ENCODE assay signal across 9 mouse cellular contexts in genomic region chr10:61275669-61276110, GRCm38 (mm10). TPM values are rescaled to one million over a fixed set of nuclear protein-coding genes. Genes with fewer than 3 reads are reported as not detected.
DNase-seq lines count a peak whose midpoint lies in the region; ATAC-seq and TF ChIP-seq lines count a peak whose summit lies in the region.
"Had no signal": no experiment of that assay in that cellular context is flagged by ENCODE, and none has a peak within 500 bp of the region (broad histone marks: within the 10 kb centered on the region; RNA-seq: fewer than 3 reads in every experiment).

No protein-coding gene starts in this region.

- no peak overlapping the region for H3K4me3 ChIP-seq in gastrocnemius, adult 2 months
- no peak overlapping the region for H3K4me3 ChIP-seq in MEL (ENCODE audit: control insufficient read depth in 1 of 2, insufficient read depth in 1 of 2, low read depth in 2 of 2, low read length in 2 of 2)
- H3K4me3 ChIP-seq in embryonic facial prominence, embryonic 11.5 days (ENCODE audit: low read depth, low read length): no peak overlapping the region
- H3K4me3 ChIP-seq in hindbrain, postnatal 0 days (ENCODE audit: low read length): no peak overlapping the region
- H3K4me3 ChIP-seq in lung, embryonic 14.5 days (ENCODE audit: low read depth, low read length): no peak overlapping the region

- TF ChIP-seq POLR2A in MEL (IDR thresholded peaks at IDR 0.05; ENCODE audit: control insufficient read depth in 1 of 2, insufficient read depth in 1 of 2, low read depth in 1 of 2, low read length in 2 of 2, poor library complexity in 1 of 2): no peak

- H3K79me2 ChIP-seq in MEL (ENCODE audit: control insufficient read depth, insufficient read depth, low read length, poor library complexity): no peaks in the 10 kb centered on the region

- no peak overlapping the region for H3K9ac ChIP-seq in MEL (ENCODE audit: control insufficient read depth, low read depth, low read length, poor library complexity, severe bottlenecking)
- no peak overlapping the region; the same call in 1 of the 2 replicates for H3K9ac ChIP-seq in embryonic facial prominence, embryonic 11.5 days (replicated peaks; ENCODE audit: low read length)
- no peak overlapping the region for H3K9ac ChIP-seq in hindbrain, postnatal 0 days (replicated peaks; ENCODE audit: low read length)
- no peak overlapping the region for H3K9ac ChIP-seq in lung, embryonic 14.5 days

- peaks cover 0 to 2% of the 10 kb centered on the region in 2 experiments; a peak in 2 of 4 replicates for H3K27me3 ChIP-seq in MEL (ENCODE audit: control insufficient read depth in 1 of 2, insufficient read depth in 2 of 2, low read length in 2 of 2)
- H3K27me3 ChIP-seq in embryonic facial prominence, embryonic 11.5 days (ENCODE audit: control insufficient read depth, insufficient read depth, low read length): no peaks in the 10 kb centered on the region; the same call in 1 of the 2 replicates
- H3K27me3 ChIP-seq in hindbrain, postnatal 0 days (ENCODE audit: insufficient read depth, low read length): no peaks in the 10 kb centered on the region
- no peaks in the 10 kb centered on the region for H3K27me3 ChIP-seq in lung, embryonic 14.5 days (ENCODE audit: insufficient read depth, low read length)

- H3K4me1 ChIP-seq in MEL (ENCODE audit: control insufficient read depth in 1 of 2, insufficient read depth in 2 of 2, low read length in 2 of 2): no peaks in the 10 kb centered on the region
- no peaks in the 10 kb centered on the region; the same call in 1 of the 2 replicates for H3K4me1 ChIP-seq in embryonic facial prominence, embryonic 11.5 days (ENCODE audit: control insufficient read depth, insufficient read depth, low read length)
- H3K4me1 ChIP-seq in hindbrain, postnatal 0 days (ENCODE audit: insufficient read depth, low read length): peaks cover 10% of the 10 kb centered on the region; the same call in 1 of the 2 replicates
- no peaks in the 10 kb centered on the region for H3K4me1 ChIP-seq in lung, embryonic 14.5 days (ENCODE audit: insufficient read depth)

- DNase-seq in gastrocnemius, adult 2 months: no peak
- no peak for DNase-seq in gastrocnemius, postnatal 36 days
- peak; percentile 28 for DNase-seq in MEL (ENCODE audit: low read depth, low spot score)
- peak; percentile 78 for DNase-seq in embryonic facial prominence, embryonic 11.5 days (ENCODE audit: low spot score)
- DNase-seq in hindbrain, postnatal 0 days (ENCODE audit: low spot score): peak; percentile 75
- DNase-seq in lung, embryonic 14.5 days: peak; percentile 83
- peak; percentile 83 for DNase-seq in retina, embryonic 14.5 days (ENCODE audit: low spot score)
- no peak for DNase-seq in left cerebral cortex, postnatal 10 days (ENCODE audit: extremely low spot score in 1 of 2, low spot score in 2 of 2)

- H3K27ac ChIP-seq in gastrocnemius, adult 2 months: no peak overlapping the region
- H3K27ac ChIP-seq in MEL (ENCODE audit: control insufficient read depth, low read depth, low read length): no peak overlapping the region
- no peak overlapping the region for H3K27ac ChIP-seq in embryonic facial prominence, embryonic 11.5 days (replicated peaks; ENCODE audit: low read depth, low read length)
- no peak overlapping the region for H3K27ac ChIP-seq in hindbrain, postnatal 0 days
- no peak overlapping the region for H3K27ac ChIP-seq in lung, embryonic 14.5 days (ENCODE audit: low read depth)

- peak; percentile 54; the same call in 1 of the 2 replicates for ATAC-seq in embryonic facial prominence, embryonic 11.5 days (replicated peaks; ENCODE audit: insufficient number of reproducible peaks, low FRiP score, low TSS enrichment, low read depth)
- peak; percentile 71 for ATAC-seq in hindbrain, postnatal 0 days
- peak; percentile 36; the same call in 1 of the 2 replicates for ATAC-seq in lung, embryonic 14.5 days (ENCODE audit: insufficient read depth)

- no peaks in the 10 kb centered on the region for H3K9me3 ChIP-seq in MEL (replicated peaks; ENCODE audit: insufficient read depth, low read length)
- no peaks in the 10 kb centered on the region for H3K9me3 ChIP-seq in embryonic facial prominence, embryonic 11.5 days (replicated peaks; ENCODE audit: control insufficient read depth, low read length)
- no peaks in the 10 kb centered on the region for H3K9me3 ChIP-seq in hindbrain, postnatal 0 days (ENCODE audit: low read length)
- H3K9me3 ChIP-seq in lung, embryonic 14.5 days (ENCODE audit: low read depth, low read length): no peaks in the 10 kb centered on the region

- peak; percentile 77 for TF ChIP-seq CTCF in gastrocnemius, adult 2 months (IDR thresholded peaks at IDR 0.05)
- TF ChIP-seq CTCF in MEL (IDR thresholded peaks at IDR 0.05 in 2 of 3, conservative IDR thresholded peaks at IDR 0.05 in 1 of 3; ENCODE audit: control insufficient read depth in 1 of 3, insufficient read depth in 1 of 3, low read depth in 2 of 3, low read length in 3 of 3, poor library complexity in 1 of 3, severe bottlenecking in 1 of 3): peak; percentile 47 to 66 (median 56)
- TF ChIP-seq CTCF in hindbrain, postnatal 0 days (IDR thresholded peaks at IDR 0.05; ENCODE audit: low read depth): peak; percentile 88
- peak; percentile 87 for TF ChIP-seq CTCF in lung, embryonic 14.5 days (IDR thresholded peaks at IDR 0.05; ENCODE audit: low read depth)

- TF ChIP-seq RAD21 in MEL (IDR thresholded peaks at IDR 0.05; ENCODE audit: low read depth, low read length): peak; percentile 25

- H3K4me2 ChIP-seq in embryonic facial prominence, embryonic 11.5 days (ENCODE audit: low read depth, low read length): no peak overlapping the region
- H3K4me2 ChIP-seq in hindbrain, postnatal 0 days (ENCODE audit: low read depth, low read length): no peak overlapping the region
- H3K4me2 ChIP-seq in lung, embryonic 14.5 days: no peak overlapping the region

- intact Hi-C loops in gastrocnemius, adult 2 months (cut with DNase I): loop anchor here (2.0 to 5.0 kb wide), 2 partner anchors 61 to 63 kb away; no protein-coding TSS in a partner anchor
- intact Hi-C loops in gastrocnemius, postnatal 36 days (cut with DNase I): loop anchor here (2.0 kb wide), 1 partner anchor 59 kb away; no protein-coding TSS in a partner anchor
- intact Hi-C loops in left cerebral cortex, postnatal 10 days (cut with DNase I): loop anchor here (5.0 kb wide), 1 partner anchor 57 kb away; no protein-coding TSS in a partner anchor

- no peaks in the 10 kb centered on the region for H3K36me3 ChIP-seq in MEL (ENCODE audit: control insufficient read depth in 1 of 2, insufficient read depth in 2 of 2, low read length in 2 of 2)
- no peaks in the 10 kb centered on the region for H3K36me3 ChIP-seq in embryonic facial prominence, embryonic 11.5 days (replicated peaks; ENCODE audit: control insufficient read depth, insufficient read depth, low read depth, low read length)
- H3K36me3 ChIP-seq in hindbrain, postnatal 0 days (ENCODE audit: insufficient read depth, low read length): no peaks in the 10 kb centered on the region
- H3K36me3 ChIP-seq in lung, embryonic 14.5 days (ENCODE audit: insufficient read depth): no peaks in the 10 kb centered on the region

- WGBS in embryonic facial prominence, embryonic 11.5 days: 5% methylated on average over 5 of the region's 5 CpGs
- 2% methylated on average over 5 of the region's 5 CpGs for WGBS in hindbrain, postnatal 0 days
- 1% methylated on average over 5 of the region's 5 CpGs for WGBS in lung, embryonic 14.5 days

- TF ChIP-seq EP300 in MEL (IDR thresholded peaks at IDR 0.05; ENCODE audit: low read depth in 1 of 2, low read length in 2 of 2): no peak

TF ChIP-seq in MEL, 35 proteins besides CTCF, POLR2A, EP300 and RAD21:
- no peak for TF ChIP-seq MAX (IDR thresholded peaks at IDR 0.05; ENCODE audit: low read length)
- peak; percentile 54 for TF ChIP-seq SMC3 (IDR thresholded peaks at IDR 0.05; ENCODE audit: low read depth, low read length)

RNA-seq across cellular contexts. Expression of gene Adamts14, which starts 2.5 kb away (rescaled TPM):
- 1 to 10 TPM in 1 of 2 experiments, under 1 TPM in 1; 0.43 to 1.5 TPM for total RNA-seq in gastrocnemius, adult 2 months (2021)
- total RNA-seq in gastrocnemius, postnatal 36 days (2021): 1 to 10 TPM; 1.1 TPM
- not detected in 2 replicates for total RNA-seq in MEL (2012; rRNA removed)
- polyA plus RNA-seq in MEL (2012; ENCODE audit: insufficient read depth in 1 of 2, insufficient read length in 2 of 2, low read depth in 1 of 2, low replicate concordance in 2 of 2, missing spikeins in 1 of 2): not detected
- 0.27 and 0.64 TPM in 2 replicates for polyA plus RNA-seq in embryonic facial prominence, embryonic 11.5 days (2014; fragmentation: Nextera tagmentation; extraction: Ambion mirVana)
- total RNA-seq in hindbrain, postnatal 0 days (2014; rRNA removed): 1.5 and 1.8 TPM in 2 replicates
- 0.36 and 0.37 TPM in 2 replicates for polyA plus RNA-seq in hindbrain, postnatal 0 days (2015; fragmentation: Nextera tagmentation; extraction: Ambion mirVana)
- 1.5 and 1.8 TPM in 2 replicates for polyA plus RNA-seq in lung, embryonic 14.5 days (2014; fragmentation: Nextera tagmentation; extraction: Ambion mirVana)
- under 1 TPM; 0.73 to 0.75 TPM for total RNA-seq in left cerebral cortex, postnatal 10 days (2021)

RNA-seq across cellular contexts. Expression of gene Prf1, which starts 21.9 kb away (rescaled TPM):
- total RNA-seq in gastrocnemius, adult 2 months (2021): not detected
- total RNA-seq in gastrocnemius, postnatal 36 days (2021): not detected
- not detected in 2 replicates for total RNA-seq in MEL (2012; rRNA removed)
- polyA plus RNA-seq in MEL (2012; ENCODE audit: insufficient read depth in 1 of 2, insufficient read length in 2 of 2, low read depth in 1 of 2, low replicate concordance in 2 of 2, missing spikeins in 1 of 2): under 1 TPM in 1 of 2 experiments, not detected in 1; 0.04 TPM
- not detected in 2 replicates for polyA plus RNA-seq in embryonic facial prominence, embryonic 11.5 days (2014; fragmentation: Nextera tagmentation; extraction: Ambion mirVana)
- total RNA-seq in hindbrain, postnatal 0 days (2014; rRNA removed): not detected in 2 replicates
- not detected in 2 replicates for polyA plus RNA-seq in hindbrain, postnatal 0 days (2015; fragmentation: Nextera tagmentation; extraction: Ambion mirVana)
- not detected in 2 replicates for polyA plus RNA-seq in lung, embryonic 14.5 days (2014; fragmentation: Nextera tagmentation; extraction: Ambion mirVana)
- total RNA-seq in left cerebral cortex, postnatal 10 days (2021): not detected
- polyA plus RNA-seq: stomach, embryonic 14.5 days had no signal

Comparison
In these comparisons a context has a peak if more than half of its experiments do, and no peak if none do; other contexts are left out.
1. DNase-seq: peak in MEL (single experiment), embryonic facial prominence, embryonic 11.5 days (single experiment), hindbrain, postnatal 0 days (single experiment), lung, embryonic 14.5 days (single experiment) and retina, embryonic 14.5 days (single experiment); none in gastrocnemius, adult 2 months (single experiment), gastrocnemius, postnatal 36 days (0 of 2) and left cerebral cortex, postnatal 10 days (0 of 2).
2. Peak in every context shown above with its lines, with median percentiles within 50 percentile points of each other: CTCF ChIP-seq and ATAC-seq.